Mouse (Mus musculus): Measurements from ENCODE around the gene Zfp618.

Gene Zfp618

GRCm38 (mm10) chr4:63031240-63031639, 65.9 kb downstream of the Zfp618 start:
- DNase-seq (ENCODE audit: inconsistent ontology term), result no peak

- DNase-seq (ENCODE audit: inconsistent ontology term), result no peak
Observed at GRCm38 (mm10) chr4:63032581-63033006, 67.2 kb downstream of the Zfp618 start.

- DNase-seq (ENCODE audit: inconsistent ontology term), result no peak
Observed at GRCm38 (mm10) chr4:63033724-63034123, 68.4 kb downstream of the Zfp618 start.

GRCm38 (mm10) chr4:63035991-63036390, 70.6 kb downstream of the Zfp618 start:
- no peak for DNase-seq (ENCODE audit: inconsistent ontology term)

GRCm38 (mm10) chr4:63036790-63037189, 71.4 kb downstream of the Zfp618 start:
- no peak for DNase-seq (ENCODE audit: inconsistent ontology term)

GRCm38 (mm10) chr4:63037555-63037954, 72.2 kb downstream of the Zfp618 start:
- DNase-seq (ENCODE audit: inconsistent ontology term), result no peak

GRCm38 (mm10) chr4:63038265-63038664, 72.9 kb downstream of the Zfp618 start:
- DNase-seq (ENCODE audit: inconsistent ontology term), result no peak

GRCm38 (mm10) chr4:63038937-63039336, 73.6 kb downstream of the Zfp618 start:
- no peak for DNase-seq (ENCODE audit: inconsistent ontology term)

- DNase-seq (ENCODE audit: inconsistent ontology term), result peak; percentile 34
Observed at GRCm38 (mm10) chr4:63048606-63049005, 83.2 kb downstream of the Zfp618 start.

GRCm38 (mm10) chr4:63049596-63050318, 84.4 kb downstream of the Zfp618 start:
- DNase-seq (ENCODE audit: inconsistent ontology term), result peak; percentile 32

GRCm38 (mm10) chr4:63050319-63050676, 84.9 kb downstream of the Zfp618 start:
- no peak for DNase-seq (ENCODE audit: inconsistent ontology term)

- no peak for DNase-seq (ENCODE audit: inconsistent ontology term)
Observed at GRCm38 (mm10) chr4:63050949-63051348, 85.6 kb downstream of the Zfp618 start.

GRCm38 (mm10) chr4:63051940-63052661, 86.7 kb downstream of the Zfp618 start:
- DNase-seq (ENCODE audit: inconsistent ontology term), result no peak

- DNase-seq (ENCODE audit: inconsistent ontology term), result no peak
Observed at GRCm38 (mm10) chr4:63052662-63053033, 87.3 kb downstream of the Zfp618 start.

- DNase-seq (ENCODE audit: inconsistent ontology term), result no peak
Observed at GRCm38 (mm10) chr4:63055216-63055745, 89.9 kb downstream of the Zfp618 start.

- no peak for DNase-seq (ENCODE audit: inconsistent ontology term)
Observed at GRCm38 (mm10) chr4:63056641-63057415, 91.5 kb downstream of the Zfp618 start.

GRCm38 (mm10) chr4:63057581-63057980, 92.2 kb downstream of the Zfp618 start:
- DNase-seq (ENCODE audit: inconsistent ontology term), result no peak

GRCm38 (mm10) chr4:63058686-63059085, 93.3 kb downstream of the Zfp618 start:
- DNase-seq (ENCODE audit: inconsistent ontology term), result no peak

GRCm38 (mm10) chr4:63060358-63060757, 95.0 kb downstream of the Zfp618 start:
- no peak for DNase-seq (ENCODE audit: inconsistent ontology term)

GRCm38 (mm10) chr4:63061411-63061810, 96.0 kb downstream of the Zfp618 start:
- DNase-seq (ENCODE audit: inconsistent ontology term), result no peak

GRCm38 (mm10) chr4:63063360-63063759, 98.0 kb downstream of the Zfp618 start:
- no peak for DNase-seq (ENCODE audit: inconsistent ontology term)

GRCm38 (mm10) chr4:63064911-63065310, 99.5 kb downstream of the Zfp618 start:
- DNase-seq (ENCODE audit: inconsistent ontology term), result no peak
